Mouse (Mus musculus) adipocyte (in vitro differentiated cells): ENCODE results near the gene Olfr768.
"Not testable (repeated sequence)": the region's sequence is repeated elsewhere in the genome, so short reads cannot be mapped to it uniquely, and the experiment has no call there.

Experiments used
- DNase-seq: peaks from one replicate; pipeline ENCODE4 v3.0.0-alpha.2; 2016; ENCODE audit warnings: low spot score

Gene Olfr768

GRCm38 (mm10) chr10:129099275-129099674, at the start of gene Olfr768:
Gene Olfr768 (minus strand): TSS chr10:129099375.
- no peak for DNase-seq

GRCm38 (mm10) chr10:129138898-129139297, 39.7 kb upstream of the Olfr768 start, which contains the start of gene Olfr770:
Gene Olfr770 (minus strand): TSS chr10:129138998.
- no peak for DNase-seq

GRCm38 (mm10) chr10:129117761-129118160, 18.6 kb upstream of the Olfr768 start, which contains the start of gene Olfr769:
Gene Olfr769 (minus strand): TSS chr10:129117861.
- DNase-seq = no peak

GRCm38 (mm10) chr10:129115146-129115545, 16.0 kb upstream of the Olfr768 start:
- DNase-seq = no peak

GRCm38 (mm10) chr10:129101231-129101630, 2.1 kb upstream of the Olfr768 start:
- no peak for DNase-seq

GRCm38 (mm10) chr10:129082810-129083209, 16.4 kb downstream of the Olfr768 start, which contains the start of gene Olfr767:
Gene Olfr767 (minus strand): TSS chr10:129082910.
- DNase-seq = not testable (repeated sequence)

GRCm38 (mm10) chr10:129068877-129069276, 30.3 kb downstream of the Olfr768 start, which contains the start of gene Olfr766-ps1:
Gene Olfr766-ps1 (minus strand): TSS chr10:129068977.
- no peak for DNase-seq

- DNase-seq = not testable (repeated sequence)
Observed at GRCm38 (mm10) chr10:129049898-129050297, 49.3 kb downstream of the Olfr768 start, which contains the start of gene Olfr765. Gene Olfr765 (minus strand): TSS chr10:129049998.
